Mouse (Mus musculus) MEL (cell line): ENCODE results near the gene Ryk.

Source experiments
- CHD1 ChIP-seq: IDR thresholded peaks from 2 replicates; pipeline ENCODE4 v1.6.1; 2012; ENCODE audit warnings: low read depth, mild to moderate bottlenecking, inconsistent platforms, low read length, improper control_type of control experiment
- CTCF ChIP-seq, 3 experiments: IDR thresholded peaks in 2 of 3; conservative IDR thresholded peaks in 1 of 3; 2 replicates each; pipeline ENCODE4 v1.5.1; 2011 to 2012; ENCODE audit warnings: low read length in 3 of 3, low read depth in 2 of 3, mild to moderate bottlenecking in 2 of 3, improper control_type of control experiment in 1 of 3, inconsistent platforms in 1 of 3, mixed read lengths in 1 of 3, moderate library complexity in 1 of 3; ENCODE audit not compliant: control insufficient read depth in 1 of 3, insufficient read depth in 1 of 3, poor library complexity in 1 of 3, severe bottlenecking in 1 of 3
- EP300 ChIP-seq, 2 experiments: IDR thresholded peaks; 2 replicates each; pipeline ENCODE4 v1.6.1; 2011; ENCODE audit warnings: improper control_type of control experiment in 2 of 2, low read length in 2 of 2, low read depth in 1 of 2, mild to moderate bottlenecking in 1 of 2
- GABPA ChIP-seq: IDR thresholded peaks from 2 replicates; pipeline ENCODE4 v1.6.1; 2012; ENCODE audit warnings: low read depth, mild to moderate bottlenecking, inconsistent platforms, low read length, improper control_type of control experiment, moderate library complexity
- GATA1 ChIP-seq: IDR thresholded peaks from 2 replicates; pipeline ENCODE4 v1.6.1; 2011; ENCODE audit warnings: low read depth, low read length, improper control_type of control experiment
- MAFK ChIP-seq: IDR thresholded peaks from 2 replicates; pipeline ENCODE4 v1.6.1; 2011; ENCODE audit warnings: low read depth, mild to moderate bottlenecking, low read length, improper control_type of control experiment, borderline replicate concordance
- POLR2A ChIP-seq, 2 experiments: IDR thresholded peaks; 2 replicates each; pipeline ENCODE4 v1.6.1; 2011 to 2012; ENCODE audit warnings: low read length in 2 of 2, mild to moderate bottlenecking in 2 of 2, control low read depth in 1 of 2, improper control_type of control experiment in 1 of 2, low read depth in 1 of 2, moderate library complexity in 1 of 2; ENCODE audit not compliant: control insufficient read depth in 1 of 2, insufficient read depth in 1 of 2, poor library complexity in 1 of 2
- TBP ChIP-seq: IDR thresholded peaks from 2 replicates; pipeline ENCODE4 v1.8.0; 2011; ENCODE audit warnings: low read depth, low read length, improper control_type of control experiment

DNA sequence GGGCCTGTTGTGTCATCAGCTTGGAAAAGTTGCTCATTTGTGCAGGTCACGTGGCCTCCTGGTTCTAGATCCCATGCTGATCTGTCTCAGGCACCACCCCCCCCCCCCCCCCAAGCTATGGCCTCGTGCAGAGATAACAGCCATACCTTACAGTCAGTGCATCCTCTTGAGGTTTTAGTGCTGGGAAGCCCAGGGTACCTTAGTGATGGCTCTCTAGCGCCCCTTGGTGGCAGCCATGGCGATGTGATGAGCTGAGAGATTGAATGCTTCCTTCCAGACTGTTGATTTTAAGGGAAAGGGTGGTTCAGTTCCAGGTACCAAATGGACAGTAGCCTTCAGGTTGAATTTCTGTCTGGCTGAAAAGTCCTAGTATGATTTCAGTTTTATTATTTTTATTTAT, 32.2 kb downstream of the Ryk start:
- TF ChIP-seq MAFK (no peak), GABPA (no peak), TBP (no peak), POLR2A (IDR thresholded peaks at IDR 0.05; ENCODE audit: control insufficient read depth in 1 of 2, insufficient read depth in 1 of 2, low read depth in 1 of 2, low read length in 2 of 2, poor library complexity in 1 of 2) (no peak), EP300 (IDR thresholded peaks at IDR 0.05; ENCODE audit: low read depth in 1 of 2, low read length in 2 of 2) (0 out of 4 replicates have a peak, but pooled peaks of 1 of the 2 experiments have one; percentile 3), CTCF (IDR thresholded peaks at IDR 0.05 in 2 of 3, conservative IDR thresholded peaks at IDR 0.05 in 1 of 3; ENCODE audit: control insufficient read depth in 1 of 3, insufficient read depth in 1 of 3, low read depth in 2 of 3, low read length in 3 of 3, poor library complexity in 1 of 3, severe bottlenecking in 1 of 3) (peak; percentile 89), CHD1 (no peak), GATA1 (no peak)
